Mouse (Mus musculus) testis, adult 2 months (tissue): ENCODE results near the gene Vsir.

Source experiments
- CTCF ChIP-seq: fragments of 200-500 bp; IDR thresholded peaks from 2 replicates; pipeline ENCODE4 v1.5.1; 2012; ENCODE audit warnings: low read depth, mild to moderate bottlenecking, inconsistent platforms, low read length, moderate library complexity; ENCODE audit not compliant: control insufficient read depth, insufficient read depth, insufficient replicate concordance
- POLR2A ChIP-seq: fragments of 200-500 bp; IDR thresholded peaks from 2 replicates; pipeline ENCODE4 v1.6.1; 2012; ENCODE audit warnings: low read depth, mild to moderate bottlenecking, inconsistent platforms, low read length, moderate library complexity; ENCODE audit not compliant: control insufficient read depth

DNA sequence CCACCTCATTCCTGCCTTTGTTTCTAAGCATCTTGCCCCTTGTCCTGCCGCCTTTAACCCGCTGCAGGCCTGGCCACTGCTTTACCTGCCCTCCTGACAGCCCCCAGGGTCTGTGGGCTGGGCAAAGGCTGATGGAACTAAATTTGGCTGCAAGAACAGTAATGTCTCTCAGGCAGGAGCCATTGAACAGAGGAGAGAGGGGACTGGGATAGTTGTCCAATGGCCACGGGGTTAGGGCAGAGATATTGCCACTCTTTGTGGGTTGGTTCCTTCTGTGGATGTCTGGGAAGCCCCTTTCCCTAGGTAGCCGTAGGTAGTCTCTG lies 7.3 kb downstream of the Vsir start:
- TF ChIP-seq CTCF = no peak
- TF ChIP-seq POLR2A = no peak
